In the genomic region with DNA sequence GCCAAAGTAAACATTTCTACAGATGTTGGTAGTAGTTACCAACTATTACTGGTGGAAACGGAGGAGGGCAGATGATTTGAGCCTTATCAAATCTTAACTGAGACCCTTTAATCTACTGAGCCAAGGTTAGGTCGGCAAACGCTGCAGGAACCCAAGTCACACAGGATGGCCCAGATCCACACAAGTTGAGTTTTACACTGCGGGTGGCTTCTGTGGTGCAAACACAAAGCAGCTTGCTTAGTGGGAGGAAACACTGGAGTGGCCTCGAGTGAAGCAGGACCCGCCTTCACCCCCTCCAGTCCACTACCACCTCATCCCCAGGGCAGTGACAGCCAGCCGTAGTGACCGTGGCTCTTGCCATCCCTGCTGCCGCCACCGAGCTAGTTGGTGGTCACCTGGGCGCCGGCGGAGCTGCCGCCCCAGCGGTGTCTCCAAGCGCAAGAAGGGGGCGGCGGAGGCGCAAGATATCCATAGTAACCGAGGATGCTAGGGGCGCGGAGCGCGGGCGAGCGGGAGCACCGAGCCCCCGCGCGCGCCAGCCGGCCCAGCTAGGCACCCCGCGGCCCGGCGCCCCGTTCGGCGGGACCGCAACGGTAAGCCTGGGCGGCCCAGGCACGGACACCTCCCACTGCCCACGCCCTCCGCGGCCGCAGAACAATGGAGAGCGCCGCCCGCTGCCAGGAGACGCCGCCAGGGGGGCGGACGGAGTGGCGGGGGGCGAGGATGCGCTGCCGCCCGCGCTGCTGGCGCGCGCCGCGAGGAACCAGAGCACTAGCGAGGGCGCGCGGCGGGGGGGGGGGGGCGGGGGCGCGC, we compare ENCODE assay signal across 8 mouse cellular contexts.
DNase-seq lines count a peak whose midpoint lies in the region; ATAC-seq and TF ChIP-seq lines count a peak whose summit lies in the region.

No protein-coding gene starts in this region.

- DNase-seq in ES-E14 (ENCODE audit: low read depth, low spot score), result no peak
- DNase-seq in forebrain, embryonic 10.5 days (ENCODE audit: extremely low spot score, low spot score), result peak; percentile 40
- DNase-seq in adrenal gland, adult 18-20 months (ENCODE audit: low spot score in 2 of 2), result no peak
- no peak for DNase-seq in adrenal gland, postnatal 4 days (ENCODE audit: low spot score in 2 of 2)

- H3K27me3 ChIP-seq in E14TG2a.4 (ENCODE audit: insufficient read depth, low read length), result peaks cover 74% of the 10 kb centered on the region
- peaks cover 92% of the 10 kb centered on the region for H3K27me3 ChIP-seq in forebrain, embryonic 10.5 days (ENCODE audit: poor library complexity, severe bottlenecking)
- peaks cover 61% of the 10 kb centered on the region for H3K27me3 ChIP-seq in intestine, embryonic 16.5 days (replicated peaks; ENCODE audit: control insufficient read depth, insufficient read depth, low read length)
- peaks cover 47% of the 10 kb centered on the region for H3K27me3 ChIP-seq in liver, embryonic 16.5 days (ENCODE audit: control insufficient read depth, insufficient read depth, low read depth, low read length)
- H3K27me3 ChIP-seq in stomach, embryonic 14.5 days (ENCODE audit: control insufficient read depth, insufficient read depth, low read length), result peaks cover 32% of the 10 kb centered on the region

- H3K4me1 ChIP-seq in E14TG2a.4 (replicated peaks; ENCODE audit: low read depth, low read length), result peaks cover 17% of the 10 kb centered on the region
- no peaks in the 10 kb centered on the region for H3K4me1 ChIP-seq in ES-E14 (ENCODE audit: control insufficient read depth in 2 of 2, insufficient read depth in 2 of 2, low read length in 2 of 2, poor library complexity in 1 of 2)
- H3K4me1 ChIP-seq in forebrain, embryonic 10.5 days, result peaks cover 35% of the 10 kb centered on the region
- H3K4me1 ChIP-seq in intestine, embryonic 16.5 days (ENCODE audit: control insufficient read depth, insufficient read depth, low read length), result 0 out of 2 replicates have a peak, but pooled peaks cover 3% of the 10 kb centered on the region
- no peaks in the 10 kb centered on the region for H3K4me1 ChIP-seq in liver, embryonic 16.5 days (ENCODE audit: control insufficient read depth, low read depth, low read length)
- H3K4me1 ChIP-seq in stomach, embryonic 14.5 days (ENCODE audit: control insufficient read depth, insufficient read depth, low read length), result no peaks in the 10 kb centered on the region

- no peak for TF ChIP-seq CTCF in E14TG2a.4 (conservative IDR thresholded peaks at IDR 0.05; ENCODE audit: low read length)

- in situ Hi-C loops in ES-E14 (cut with MboI; ENCODE audit: low sequenced_read_pairs in 2 of 2, unreplicated experiment in 2 of 2), result no loop called here

- H3K9ac ChIP-seq in ES-E14 (ENCODE audit: insufficient read depth, low read depth, low read length, poor library complexity, severe bottlenecking), result no peak overlapping the region; the same call in 1 of the 2 replicates
- no peak overlapping the region for H3K9ac ChIP-seq in intestine, embryonic 16.5 days (ENCODE audit: low read depth, low read length)
- no peak overlapping the region for H3K9ac ChIP-seq in liver, embryonic 16.5 days (ENCODE audit: low read depth, low read length)
- H3K9ac ChIP-seq in stomach, embryonic 14.5 days (replicated peaks; ENCODE audit: low read depth, low read length), result no peak overlapping the region; the same call in 1 of the 2 replicates

- peak overlapping the region; percentile 84 for H3K4me3 ChIP-seq in E14TG2a.4 (replicated peaks; ENCODE audit: low read length)
- H3K4me3 ChIP-seq in ES-E14 (ENCODE audit: insufficient read depth in 1 of 2, low read depth in 1 of 2, low read length in 2 of 2, poor library complexity in 1 of 2, severe bottlenecking in 1 of 2), result peak overlapping the region; percentile 64 to 74
- H3K4me3 ChIP-seq in forebrain, embryonic 10.5 days, result peak overlapping the region; percentile 74
- H3K4me3 ChIP-seq in intestine, embryonic 16.5 days (ENCODE audit: low read length), result peak overlapping the region; percentile 54
- H3K4me3 ChIP-seq in liver, embryonic 16.5 days (ENCODE audit: low read depth, low read length), result peak overlapping the region; percentile 13; the same call in 1 of the 2 replicates
- peak overlapping the region; percentile 50 for H3K4me3 ChIP-seq in stomach, embryonic 14.5 days (ENCODE audit: low read depth, low read length)

- under 1% methylated on average over 50 of the region's 73 CpGs for WGBS in forebrain, embryonic 10.5 days
- 1% methylated on average over 52 of the region's 73 CpGs for WGBS in intestine, embryonic 16.5 days
- 2% methylated on average over 47 of the region's 73 CpGs for WGBS in liver, embryonic 16.5 days (ENCODE audit: insufficient replicate concordance)
- 1% methylated on average over 49 of the region's 73 CpGs for WGBS in stomach, embryonic 14.5 days

- H3K4me2 ChIP-seq in intestine, embryonic 16.5 days (ENCODE audit: low read depth, low read length), result peak overlapping the region; percentile 86
- H3K4me2 ChIP-seq in liver, embryonic 16.5 days (ENCODE audit: low read depth, low read length), result peak overlapping the region; percentile 35
- H3K4me2 ChIP-seq in stomach, embryonic 14.5 days (replicated peaks; ENCODE audit: low read depth, low read length), result peak overlapping the region; percentile 92

- ATAC-seq in intestine, embryonic 16.5 days, result peak; percentile 59
- ATAC-seq in liver, embryonic 16.5 days (ENCODE audit: low read depth), result no peak
- ATAC-seq in stomach, embryonic 14.5 days (ENCODE audit: insufficient number of reproducible peaks, insufficient read depth, low FRiP score, low read depth), result 0 out of 2 replicates have a peak, but pooled peaks have one; percentile 46

- H3K9me3 ChIP-seq in E14TG2a.4 (ENCODE audit: low read length) (no peaks in the 10 kb centered on the region), ES-E14 (ENCODE audit: control insufficient read depth, insufficient read depth, low read depth, low read length) (no peaks in the 10 kb centered on the region)
- H3K9me3 ChIP-seq in forebrain, embryonic 10.5 days, result no peaks in the 10 kb centered on the region
- H3K9me3 ChIP-seq in intestine, embryonic 16.5 days (ENCODE audit: control insufficient read depth, low read length), result no peaks in the 10 kb centered on the region
- no peaks in the 10 kb centered on the region for H3K9me3 ChIP-seq in liver, embryonic 16.5 days (replicated peaks; ENCODE audit: control insufficient read depth, low read length)
- no peaks in the 10 kb centered on the region for H3K9me3 ChIP-seq in stomach, embryonic 14.5 days (ENCODE audit: control insufficient read depth, low read depth, low read length)

- no peak overlapping the region for H3K27ac ChIP-seq in ES-E14 (ENCODE audit: insufficient read depth, low read depth, low read length, poor library complexity, severe bottlenecking)
- peak overlapping the region; percentile 79 for H3K27ac ChIP-seq in forebrain, embryonic 10.5 days
- H3K27ac ChIP-seq in intestine, embryonic 16.5 days (ENCODE audit: low read length), result no peak overlapping the region
- no peak overlapping the region for H3K27ac ChIP-seq in liver, embryonic 16.5 days (ENCODE audit: low read length)
- H3K27ac ChIP-seq in stomach, embryonic 14.5 days (ENCODE audit: low read length), result no peak overlapping the region

- H3K36me3 ChIP-seq in E14TG2a.4 (ENCODE audit: insufficient read depth, low read length) (no peaks in the 10 kb centered on the region), ES-E14 (ENCODE audit: control insufficient read depth, insufficient read depth, low read length, poor library complexity, severe bottlenecking) (no peaks in the 10 kb centered on the region)
- no peaks in the 10 kb centered on the region for H3K36me3 ChIP-seq in forebrain, embryonic 10.5 days (replicated peaks)
- H3K36me3 ChIP-seq in intestine, embryonic 16.5 days (ENCODE audit: control insufficient read depth, insufficient read depth, low read length), result no peaks in the 10 kb centered on the region
- no peaks in the 10 kb centered on the region for H3K36me3 ChIP-seq in liver, embryonic 16.5 days (ENCODE audit: control insufficient read depth, insufficient read depth)
- no peaks in the 10 kb centered on the region for H3K36me3 ChIP-seq in stomach, embryonic 14.5 days (ENCODE audit: control insufficient read depth, insufficient read depth, low read length)

TF ChIP-seq in ES-E14, 5 proteins besides CTCF, POLR2A, EP300 and RAD21:
- no peak for TF ChIP-seq MAFK (IDR thresholded peaks at IDR 0.05; ENCODE audit: insufficient read depth, low read depth, low read length)

Comparison
In these comparisons a context has a peak if more than half of its experiments do, and no peak if none do; other contexts are left out.
1. H3K4me3 ChIP-seq: peak in every context shown above with its lines; median percentile 84 in E14TG2a.4; 74 in forebrain, embryonic 10.5 days; 69 in ES-E14; 54 in intestine, embryonic 16.5 days; 50 in stomach, embryonic 14.5 days; 13 in liver, embryonic 16.5 days.
2. H3K4me2 ChIP-seq: peak in every context shown above with its lines; median percentile 92 in stomach, embryonic 14.5 days; 86 in intestine, embryonic 16.5 days; 35 in liver, embryonic 16.5 days.